Comparison of ENCODE assay signal across 15 mouse cellular contexts in genomic region chr17:26356906-26357305, GRCm38 (mm10).
"Had no signal": no experiment of that assay in that cellular context is flagged by ENCODE, and none has a peak within 500 bp of the region (broad histone marks: within the 10 kb centered on the region; RNA-seq: fewer than 3 reads in every experiment).

No protein-coding gene starts in this region.

- H3K36me3 ChIP-seq: limb, embryonic 12.5 days; liver, embryonic 13.5 days; stomach, embryonic 15.5 days had no signal

- ATAC-seq: liver, postnatal 0 days; midbrain, embryonic 16.5 days had no signal

- H3K9ac ChIP-seq: limb, embryonic 12.5 days; liver, embryonic 13.5 days; liver, postnatal 0 days; stomach, embryonic 15.5 days had no signal

- H3K4me2 ChIP-seq: limb, embryonic 12.5 days; liver, embryonic 13.5 days; midbrain, embryonic 11.5 days; stomach, embryonic 15.5 days had no signal

- H3K27ac ChIP-seq: kidney, postnatal 0 days; layer of hippocampus, adult 2 months; limb, embryonic 12.5 days; liver, embryonic 13.5 days; macrophage had no signal

- H3K9me3 ChIP-seq: limb, embryonic 12.5 days; liver, embryonic 13.5 days; stomach, embryonic 15.5 days had no signal

- H3K27me3 ChIP-seq: stomach, embryonic 15.5 days had no signal

- H3K4me3 ChIP-seq: layer of hippocampus, adult 2 months; limb, embryonic 12.5 days; liver, embryonic 13.5 days; megakaryocyte, embryonic 14.5 days; stomach, embryonic 15.5 days had no signal

- DNase-seq: liver; liver, embryonic 13.5 days; liver, postnatal 0 days; lung, postnatal 10 days; right cerebral cortex, postnatal 14 days; thymus, adult 2 months; thymus, postnatal 25 days had no signal
